Mouse (Mus musculus): ENCODE data around the gene Sema3a.
"Not testable (repeated sequence)": the region's sequence is repeated elsewhere in the genome, so short reads cannot be mapped to it uniquely, and the experiment has no call there.

Gene Sema3a

DNA sequence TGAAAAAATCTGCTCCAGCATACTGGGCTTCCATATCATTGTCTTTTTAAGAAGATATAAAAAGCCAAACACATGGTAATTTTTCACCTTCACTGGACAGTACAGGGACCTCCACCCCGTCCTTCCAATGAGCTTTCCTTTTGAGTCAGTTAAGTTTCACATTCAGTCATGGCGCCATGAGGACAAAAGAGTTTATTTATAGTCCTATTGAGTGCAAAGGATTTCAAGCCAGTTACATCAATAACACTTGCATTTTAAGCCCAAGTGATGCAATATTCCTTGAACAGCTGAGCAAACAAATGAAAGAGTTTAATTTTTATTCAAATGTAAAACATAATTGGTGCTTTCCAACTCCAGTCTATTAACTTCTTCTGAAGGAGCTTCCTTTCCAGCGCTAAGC, 448.7 kb downstream of the Sema3a start:
- DNase-seq = no peak

- no peak for DNase-seq
Observed at GRCm38 (mm10) chr5:13579123-13579522, 453.9 kb downstream of the Sema3a start.

GRCm38 (mm10) chr5:13585559-13586207, 460.5 kb downstream of the Sema3a start:
- DNase-seq = no peak

- DNase-seq = no peak
Observed at GRCm38 (mm10) chr5:13594422-13594821, 469.2 kb downstream of the Sema3a start.

- no peak for DNase-seq
Observed at GRCm38 (mm10) chr5:13611631-13612030, 486.4 kb downstream of the Sema3a start.

DNA sequence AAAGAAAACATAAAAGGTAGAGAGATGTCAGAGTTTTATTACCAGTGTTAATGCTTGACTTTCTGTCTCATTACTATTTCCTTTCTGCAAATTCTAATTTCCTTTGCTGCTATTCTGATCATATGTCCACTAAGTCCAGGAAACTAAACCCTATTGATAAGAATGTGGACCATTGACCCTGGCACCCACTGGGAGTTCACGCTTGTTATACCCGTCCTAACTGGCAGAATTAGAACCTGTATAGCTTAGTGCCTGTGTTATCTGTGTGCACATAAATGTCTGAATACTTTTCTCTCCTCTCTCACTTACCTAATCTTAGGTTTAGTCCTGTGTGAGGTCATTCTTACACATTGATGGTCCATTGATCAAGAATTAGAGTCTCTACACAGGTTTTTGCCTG, 486.9 kb downstream of the Sema3a start:
- DNase-seq = no peak

DNA sequence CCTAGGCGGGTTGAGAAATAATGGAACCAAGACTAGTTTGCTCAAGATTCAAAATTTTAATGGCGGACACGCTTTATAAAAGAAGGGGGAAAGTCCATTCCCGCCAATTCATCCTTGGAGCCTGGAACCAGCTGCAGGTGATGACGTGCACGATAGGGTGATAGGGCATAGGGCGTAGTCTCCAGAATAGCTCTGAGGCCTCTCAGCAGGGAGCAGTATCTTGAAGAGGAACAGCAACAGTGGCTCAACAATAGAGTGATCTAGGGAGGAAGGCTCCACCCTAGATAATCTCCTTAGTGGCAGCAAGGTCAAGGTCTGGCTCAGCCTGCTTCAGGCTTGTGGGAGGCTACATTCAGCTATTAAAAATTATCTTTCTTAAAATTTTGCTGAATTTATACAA, 489.4 kb downstream of the Sema3a start:
- DNase-seq = not testable (repeated sequence)

DNA sequence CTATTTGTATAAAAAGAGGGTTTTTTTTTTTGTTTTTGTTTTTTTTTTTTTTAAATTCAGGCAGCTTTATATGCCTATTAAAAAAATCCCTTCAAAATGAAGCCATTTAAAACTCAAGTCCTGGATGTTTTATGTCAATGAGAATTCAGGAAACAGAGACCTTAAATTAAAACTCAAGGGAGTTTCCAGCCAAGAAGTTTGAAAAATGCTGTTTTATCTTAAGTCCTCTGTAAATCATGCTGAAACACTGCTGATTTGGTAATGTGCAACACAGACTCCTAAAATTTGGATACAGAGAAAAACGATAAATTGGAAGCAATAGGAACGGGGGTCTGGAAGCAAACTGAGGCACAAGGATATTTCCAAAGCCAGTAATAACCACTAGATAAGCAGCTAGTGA, 490.7 kb downstream of the Sema3a start:
- no peak for DNase-seq

- no peak for DNase-seq
Observed at GRCm38 (mm10) chr5:13622578-13622977, 497.4 kb downstream of the Sema3a start.

GRCm38 (mm10) chr5:13624754-13625153, 499.5 kb downstream of the Sema3a start:
- DNase-seq = no peak

DNA sequence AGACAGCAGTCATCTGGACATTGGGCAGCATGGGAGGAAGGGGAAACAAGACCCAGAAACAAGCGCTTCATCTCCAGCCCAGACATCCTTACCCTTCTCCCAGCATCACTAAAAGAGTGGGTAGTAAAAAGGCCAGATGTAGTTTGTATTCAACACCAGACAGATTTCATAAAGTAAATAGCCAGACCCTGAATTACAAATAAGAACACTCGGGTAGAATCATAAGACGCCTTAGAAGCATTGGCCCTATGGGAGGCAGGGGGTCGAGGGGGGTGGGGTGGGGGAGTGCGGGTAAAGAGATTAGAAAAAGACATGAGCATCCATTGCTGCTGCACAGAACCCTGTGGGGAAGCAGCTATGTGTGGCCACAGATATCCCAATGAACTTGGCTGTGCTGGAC, 500.9 kb downstream of the Sema3a start:
- DNase-seq = no peak

GRCm38 (mm10) chr5:13628606-13629311, 503.5 kb downstream of the Sema3a start:
- peak; percentile 90 for DNase-seq

DNA sequence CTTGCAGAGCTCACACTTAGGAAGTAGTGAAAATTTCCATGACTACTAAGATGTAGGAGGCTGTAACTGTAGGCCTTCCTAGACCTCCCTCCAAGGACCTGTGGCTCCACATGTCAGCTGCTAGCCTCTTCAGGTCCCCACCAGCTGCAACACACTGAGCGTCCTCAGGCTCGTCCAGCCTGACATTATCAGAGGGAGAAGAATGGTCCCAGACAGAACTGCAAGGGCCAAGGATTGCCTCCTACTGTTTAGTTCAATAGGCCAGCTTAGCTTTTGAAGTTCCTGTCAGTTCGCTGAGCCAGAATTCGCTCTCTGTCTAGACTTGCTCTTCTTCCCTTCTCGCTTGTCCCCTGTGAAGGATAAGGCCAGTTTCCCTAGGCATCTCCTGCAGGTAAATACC, 504.7 kb downstream of the Sema3a start:
- DNase-seq = peak; percentile 81

GRCm38 (mm10) chr5:13630692-13631091, 505.5 kb downstream of the Sema3a start:
- DNase-seq = no peak

- DNase-seq = no peak
Observed at GRCm38 (mm10) chr5:13636237-13636636, 511.0 kb downstream of the Sema3a start.

Measured in heart, adult 11 months (tissue).